Mouse (Mus musculus): Measurements from ENCODE around the gene Tmco4. TPM values are rescaled to one million over a fixed set of nuclear protein-coding genes. Genes with fewer than 3 reads are reported as not detected.

Tmco4 gene
- polyA plus RNA-seq, 1 experiment from 2014 or later: 1.3 TPM

DNA sequence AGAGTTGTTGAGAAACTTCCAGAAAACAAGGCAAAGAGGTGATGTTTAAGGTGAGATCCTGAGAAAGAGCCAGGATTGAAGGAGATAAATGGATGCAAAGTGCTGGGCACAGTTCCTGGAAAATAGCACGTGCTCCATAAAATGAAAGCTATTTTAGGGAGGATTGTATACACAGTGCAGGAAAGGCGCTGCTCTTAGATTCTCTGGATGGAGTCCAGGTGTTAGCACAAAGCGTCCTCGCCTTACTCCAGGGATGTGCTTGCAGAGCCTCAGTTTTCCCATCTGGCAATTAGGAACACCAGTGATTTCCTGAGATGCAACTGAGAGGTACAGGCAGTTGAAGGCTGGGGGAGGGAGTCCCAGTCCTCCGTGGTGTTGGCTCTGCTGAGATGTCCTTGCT lies 123.5 kb downstream of the Tmco4 start:
- no peak overlapping the region for H3K27ac ChIP-seq

DNA sequence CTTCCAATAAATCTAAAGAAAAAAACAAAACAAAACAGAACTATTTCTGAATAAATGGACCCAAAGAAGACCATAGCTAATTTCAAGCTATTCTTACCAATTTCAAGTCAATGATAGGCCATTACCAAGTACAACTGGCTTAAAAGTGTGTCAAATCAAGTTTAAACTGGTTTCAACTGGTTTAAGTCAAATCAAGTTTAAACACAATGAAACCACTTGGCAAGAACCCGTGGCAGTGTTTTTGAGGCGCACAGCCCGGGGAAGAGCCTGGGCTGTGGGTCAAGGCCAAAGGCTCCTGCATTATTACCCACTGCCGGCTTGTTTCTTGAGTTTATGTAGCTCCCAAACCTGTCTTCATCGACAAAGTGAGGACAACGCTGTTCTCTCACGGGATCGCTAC lies 127.6 kb downstream of the Tmco4 start:
- Histone ChIP-seq H3K27ac (no peak overlapping the region), H3K4me2 (replicated peaks) (no peak overlapping the region), H3K9me3 (ENCODE audit: control insufficient read depth, low read length) (no peaks in the 10 kb centered on the region), H3K4me3 (replicated peaks; ENCODE audit: low read length) (no peak overlapping the region), H3K9ac (no peak overlapping the region), H3K4me1 (replicated peaks; ENCODE audit: control insufficient read depth, insufficient read depth, low read length) (no peaks in the 10 kb centered on the region), H3K36me3 (replicated peaks; ENCODE audit: control insufficient read depth, insufficient read depth) (peaks cover 26% of the 10 kb centered on the region), H3K27me3 (ENCODE audit: control insufficient read depth, insufficient read depth, low read length) (no peaks in the 10 kb centered on the region)
- no peak for DNase-seq (ENCODE audit: low spot score)
- 92% methylated on average over 8 of the region's 8 CpGs for WGBS
- ATAC-seq (ENCODE audit: low FRiP score): no peak

More for the DNA sequence above, 123.5 kb downstream of the Tmco4 start:
- Histone ChIP-seq H3K4me3 (replicated peaks; ENCODE audit: low read length) (no peak overlapping the region), H3K27me3 (ENCODE audit: control insufficient read depth, insufficient read depth, low read length) (peaks cover 24% of the 10 kb centered on the region), H3K4me2 (replicated peaks) (no peak overlapping the region), H3K4me1 (replicated peaks; ENCODE audit: control insufficient read depth, insufficient read depth, low read length) (peaks cover 9% of the 10 kb centered on the region; the same call in 1 of the 2 replicates), H3K9ac (no peak overlapping the region), H3K9me3 (ENCODE audit: control insufficient read depth, low read length) (no peaks in the 10 kb centered on the region), H3K36me3 (replicated peaks; ENCODE audit: control insufficient read depth, insufficient read depth) (no peaks in the 10 kb centered on the region)
- 77% methylated on average over 5 of the region's 5 CpGs for WGBS
- no peak for ATAC-seq (ENCODE audit: low FRiP score)
- DNase-seq (ENCODE audit: low spot score): no peak

GRCm38 (mm10) chr4:139101546-139101945 lies 128.9 kb downstream of the Tmco4 start:
- Histone ChIP-seq H3K4me1 (replicated peaks; ENCODE audit: control insufficient read depth, insufficient read depth, low read length) (no peaks in the 10 kb centered on the region), H3K27me3 (ENCODE audit: control insufficient read depth, insufficient read depth, low read length) (no peaks in the 10 kb centered on the region), H3K9ac (no peak overlapping the region), H3K4me3 (replicated peaks; ENCODE audit: low read length) (no peak overlapping the region), H3K4me2 (replicated peaks) (no peak overlapping the region), H3K9me3 (ENCODE audit: control insufficient read depth, low read length) (no peaks in the 10 kb centered on the region), H3K36me3 (replicated peaks; ENCODE audit: control insufficient read depth, insufficient read depth) (peaks cover 26% of the 10 kb centered on the region), H3K27ac (no peak overlapping the region)
- 84% methylated on average over 6 of the region's 6 CpGs for WGBS
- no peak for DNase-seq (ENCODE audit: low spot score)
- no peak for ATAC-seq (ENCODE audit: low FRiP score)

DNA sequence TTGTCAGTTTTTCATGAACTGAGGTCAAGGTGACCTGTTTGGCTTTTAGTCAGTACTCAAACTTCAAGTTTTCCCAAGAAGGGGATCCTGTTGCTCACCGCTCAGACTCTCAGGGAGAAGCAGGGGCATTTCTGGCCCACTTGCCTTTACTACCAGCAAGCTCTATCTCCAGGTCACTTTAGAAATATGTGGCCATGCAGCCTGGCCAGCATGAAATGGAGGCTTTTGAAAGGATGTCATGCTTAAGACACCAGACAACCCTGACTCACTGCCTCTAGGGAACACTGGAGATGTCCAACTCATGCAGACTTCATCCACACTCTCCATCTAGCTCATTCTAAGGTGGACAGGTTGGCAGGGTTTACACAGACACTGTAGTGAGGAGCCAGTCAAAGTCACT lies 132.8 kb downstream of the Tmco4 start:
- Histone ChIP-seq H3K9me3 (ENCODE audit: control insufficient read depth, low read length) (no peaks in the 10 kb centered on the region), H3K27ac (no peak overlapping the region), H3K36me3 (replicated peaks; ENCODE audit: control insufficient read depth, insufficient read depth) (peaks cover 26% of the 10 kb centered on the region), H3K9ac (no peak overlapping the region), H3K27me3 (ENCODE audit: control insufficient read depth, insufficient read depth, low read length) (no peaks in the 10 kb centered on the region), H3K4me2 (replicated peaks) (no peak overlapping the region), H3K4me1 (replicated peaks; ENCODE audit: control insufficient read depth, insufficient read depth, low read length) (no peaks in the 10 kb centered on the region), H3K4me3 (replicated peaks; ENCODE audit: low read length) (no peak overlapping the region)
- no peak for ATAC-seq (ENCODE audit: low FRiP score)
- 91% methylated on average over 1 of the region's 1 CpGs for WGBS
- no peak for DNase-seq (ENCODE audit: low spot score)

Other genes starting within 250 kb of the Tmco4 start
- gene Pla2g2c, start 248.1 kb upstream of the Tmco4 start, polyA plus RNA-seq (2014; fragmentation: Nextera tagmentation; extraction: Ambion mirVana): 0.21 and 0.55 TPM in 2 replicates
- 4.6 and 5.5 TPM in 2 replicates for gene Ubxn10, start 235.7 kb upstream of the Tmco4 start, polyA plus RNA-seq (2014; fragmentation: Nextera tagmentation; extraction: Ambion mirVana)
- gene Pla2g2f, start 215.3 kb upstream of the Tmco4 start, polyA plus RNA-seq (2014; fragmentation: Nextera tagmentation; extraction: Ambion mirVana): not detected in 2 replicates
- 0.62 and 0.74 TPM in 2 replicates for gene Pla2g2d, start 197.2 kb upstream of the Tmco4 start, polyA plus RNA-seq (2014; fragmentation: Nextera tagmentation; extraction: Ambion mirVana)
- 0.29 TPM in 2 replicates for gene Pla2g5, start 109.4 kb upstream of the Tmco4 start, polyA plus RNA-seq (2014; fragmentation: Nextera tagmentation; extraction: Ambion mirVana)
- not detected in 2 replicates for gene Gm13030, start 98.9 kb upstream of the Tmco4 start, polyA plus RNA-seq (2014; fragmentation: Nextera tagmentation; extraction: Ambion mirVana)
- not detected in 2 replicates for gene Pla2g2e, start 94.9 kb upstream of the Tmco4 start, polyA plus RNA-seq (2014; fragmentation: Nextera tagmentation; extraction: Ambion mirVana)
- 2.8 and 3.3 TPM in 2 replicates for gene Otud3, start 58.9 kb upstream of the Tmco4 start, polyA plus RNA-seq (2014; fragmentation: Nextera tagmentation; extraction: Ambion mirVana)
- gene Rnf186, start 5.8 kb upstream of the Tmco4 start, polyA plus RNA-seq (2014; fragmentation: Nextera tagmentation; extraction: Ambion mirVana): not detected in 2 replicates
- gene Htr6, start 102.7 kb downstream of the Tmco4 start, polyA plus RNA-seq (2014; fragmentation: Nextera tagmentation; extraction: Ambion mirVana): 0.58 and 0.65 TPM in 2 replicates
- gene Nbl1, start 120.1 kb downstream of the Tmco4 start, polyA plus RNA-seq (2014; fragmentation: Nextera tagmentation; extraction: Ambion mirVana): 47.8 and 47.9 TPM in 2 replicates
- 391 and 450 TPM in 2 replicates for gene Minos1, start 158.2 kb downstream of the Tmco4 start, polyA plus RNA-seq (2014; fragmentation: Nextera tagmentation; extraction: Ambion mirVana)
- gene Capzb, start 220.0 kb downstream of the Tmco4 start, polyA plus RNA-seq (2014; fragmentation: Nextera tagmentation; extraction: Ambion mirVana): 248 and 249 TPM in 2 replicates